Mouse (Mus musculus) C2C12 (cell line): ENCODE measurements around the gene Gm20388.

Experiments
- CTCF ChIP-seq: IDR thresholded peaks from one replicate; pipeline ENCODE4 v1.5.1; 2011; ENCODE audit not compliant: control insufficient read depth, insufficient read depth, insufficient read length
- USF1 ChIP-seq: IDR thresholded peaks from one replicate; pipeline ENCODE4 v1.6.1; 2011; ENCODE audit warnings: low read depth, mild to moderate bottlenecking, control low read depth, moderate library complexity

DNA sequence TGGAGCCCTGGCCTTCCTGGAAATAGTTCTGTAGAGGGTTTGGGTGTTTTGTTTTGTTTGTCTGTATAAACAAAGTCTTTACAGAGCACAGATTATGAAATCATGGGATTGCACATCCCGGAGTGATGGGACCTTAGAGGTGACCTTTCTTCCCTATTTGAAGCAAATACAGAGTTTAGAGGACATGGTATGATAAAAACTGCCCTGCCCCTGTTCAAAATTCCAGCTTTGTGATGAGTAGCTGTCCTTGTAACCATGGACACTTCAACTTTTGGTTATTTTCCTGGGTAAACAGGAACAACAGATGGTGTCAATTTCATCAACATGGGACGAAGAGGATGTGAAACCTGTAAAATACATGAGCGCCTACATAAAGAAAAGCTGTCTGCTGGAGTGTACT lies 3133.3 kb downstream of the Gm20388 start:
- TF ChIP-seq CTCF (no peak), USF1 (no peak)
